Mouse (Mus musculus) hindbrain, embryonic 14.5 days (tissue): ENCODE results near the gene Gpatch1. TPM values are rescaled to one million over a fixed set of nuclear protein-coding genes. Genes with fewer than 3 reads are reported as not detected.

Experiments
- ATAC-seq: fragments of 200-750 bp; cut with Nextera tagmentation; 2 replicates; pipeline ENCODE4 v1.8.0; 2017; ENCODE audit warnings: moderate number of reproducible peaks, mild to moderate bottlenecking, moderate TSS enrichment, moderate library complexity; ENCODE audit not compliant: low FRiP score
- DNase-seq: peaks from one replicate; pipeline ENCODE4 v3.0.0-alpha.2; 2015; ENCODE audit warnings: low spot score
- H3K27ac ChIP-seq: fragments of 300-500 bp; sonication (generic); 2 replicates; pipeline ENCODE4 v1.5.1; 2014; ENCODE audit warnings: mild to moderate bottlenecking, moderate library complexity
- H3K27me3 ChIP-seq: fragments of 300-500 bp; sonication (generic); 2 replicates; pipeline ENCODE4 v1.6.1; 2014; ENCODE audit warnings: mild to moderate bottlenecking, low read length, mixed read lengths; ENCODE audit not compliant: control insufficient read depth, insufficient read depth
- H3K36me3 ChIP-seq: fragments of 300-500 bp; sonication (generic); replicated peaks from 2 replicates; pipeline ENCODE4 v1.6.1; 2014; ENCODE audit not compliant: control insufficient read depth, insufficient read depth
- H3K4me1 ChIP-seq: fragments of 300-500 bp; sonication (generic); replicated peaks from 2 replicates; pipeline ENCODE4 v1.6.1; 2014; ENCODE audit warnings: antibody characterized with exemption, low read length, mixed read lengths; ENCODE audit not compliant: control insufficient read depth, insufficient read depth
- H3K4me2 ChIP-seq: fragments of 300-500 bp; sonication (generic); replicated peaks from 2 replicates; pipeline ENCODE4 v1.6.1; 2014; ENCODE audit warnings: mild to moderate bottlenecking, moderate library complexity
- H3K4me3 ChIP-seq: fragments of 300-500 bp; sonication (generic); replicated peaks from 2 replicates; pipeline ENCODE4 v1.5.1; 2014; ENCODE audit warnings: mild to moderate bottlenecking, low read length
- H3K9ac ChIP-seq: fragments of 300-500 bp; sonication (generic); 2 replicates; pipeline ENCODE4 v1.6.1; 2014
- H3K9me3 ChIP-seq: fragments of 300-500 bp; sonication (generic); 2 replicates; pipeline ENCODE4 v1.6.1; 2016; ENCODE audit warnings: low read length; ENCODE audit not compliant: control insufficient read depth
- WGBS: fragments of 180-500 bp; shearing (Covaris S2); extraction: QIAGEN DNeasy Blood & Tissue Kit; methylation state at CpG from one replicate; pipeline ENCODE4 v1.1.7; 2014; 5-methylcytosine and 5-hydroxymethylcytosine counted together
- polyA plus RNA-seq: library from polyadenylated mRNA; unstranded; fragments of >200 nt; fragmentation: Nextera tagmentation; extraction: Ambion mirVana; gene quantifications from 2 replicates; pipeline ENCODE4 v1.2.1, GENCODE M21; 2014

The Gpatch1 gene
- 18.7 and 19.3 TPM in 2 replicates for polyA plus RNA-seq

DNA sequence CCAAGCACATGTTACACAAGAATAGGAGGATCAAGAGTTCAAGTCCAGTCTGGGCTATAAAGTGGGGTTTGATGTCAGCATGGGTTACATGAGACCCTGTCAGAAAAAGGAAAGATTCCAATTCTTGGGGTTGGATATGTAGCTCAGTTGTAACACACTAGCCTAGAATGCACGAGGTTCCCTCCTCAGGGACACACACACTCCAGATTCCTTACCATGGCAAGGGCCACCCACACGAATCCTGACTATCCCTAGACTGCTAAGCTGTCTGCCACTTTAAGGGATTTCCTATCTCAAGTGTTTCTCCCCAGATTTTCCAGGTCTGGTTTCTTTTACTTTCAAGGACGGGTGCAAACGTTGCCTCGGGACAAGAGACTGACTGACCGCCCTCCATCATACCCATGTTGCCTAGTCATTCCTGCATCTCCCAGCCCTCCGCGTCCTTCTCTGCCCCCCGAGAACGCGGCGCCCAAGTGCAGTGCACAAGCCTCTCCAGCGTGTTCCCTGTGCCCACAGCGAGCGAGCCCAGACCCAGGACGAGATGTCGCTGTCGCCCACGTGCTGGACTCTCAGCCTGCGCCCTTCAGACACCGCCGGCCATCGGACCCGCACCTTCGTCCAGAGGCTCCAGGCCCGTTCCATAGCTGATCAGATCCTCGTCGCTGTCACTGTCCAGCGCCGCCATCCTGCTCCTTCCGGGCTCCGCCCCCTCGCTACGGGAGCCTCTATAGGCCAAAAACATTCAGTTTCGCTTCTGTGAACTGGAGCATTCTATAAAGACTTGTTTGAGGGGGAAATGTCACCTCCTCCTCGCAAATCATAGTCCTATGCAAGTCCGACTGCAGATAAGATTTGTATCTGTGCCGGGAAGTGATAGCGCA lies at the start of gene Gpatch1:
Gene Gpatch1 (minus strand): TSS at position 712 of the 881 bp plus-strand sequence.
- peak within 1 kb of the TSS; percentile 78 for H3K4me3 ChIP-seq
- H3K9ac ChIP-seq, result peak within 1 kb of the TSS; percentile 76
- 2% methylated on average over 39 of the region's 39 CpGs for WGBS
- ATAC-seq (peak; percentile 85), DNase-seq (peak; percentile 99)
- peak within 1 kb of the TSS; percentile 77 for H3K27ac ChIP-seq
- H3K4me1 ChIP-seq, result peaks cover 12% of the 10 kb centered on the region
- H3K27me3 ChIP-seq, result no peaks in the 10 kb centered on the region
- no peaks in the 10 kb centered on the region for H3K9me3 ChIP-seq
- H3K4me2 ChIP-seq, result peak within 1 kb of the TSS; percentile 82
- H3K36me3 ChIP-seq, result no peaks in the 10 kb centered on the region

DNA sequence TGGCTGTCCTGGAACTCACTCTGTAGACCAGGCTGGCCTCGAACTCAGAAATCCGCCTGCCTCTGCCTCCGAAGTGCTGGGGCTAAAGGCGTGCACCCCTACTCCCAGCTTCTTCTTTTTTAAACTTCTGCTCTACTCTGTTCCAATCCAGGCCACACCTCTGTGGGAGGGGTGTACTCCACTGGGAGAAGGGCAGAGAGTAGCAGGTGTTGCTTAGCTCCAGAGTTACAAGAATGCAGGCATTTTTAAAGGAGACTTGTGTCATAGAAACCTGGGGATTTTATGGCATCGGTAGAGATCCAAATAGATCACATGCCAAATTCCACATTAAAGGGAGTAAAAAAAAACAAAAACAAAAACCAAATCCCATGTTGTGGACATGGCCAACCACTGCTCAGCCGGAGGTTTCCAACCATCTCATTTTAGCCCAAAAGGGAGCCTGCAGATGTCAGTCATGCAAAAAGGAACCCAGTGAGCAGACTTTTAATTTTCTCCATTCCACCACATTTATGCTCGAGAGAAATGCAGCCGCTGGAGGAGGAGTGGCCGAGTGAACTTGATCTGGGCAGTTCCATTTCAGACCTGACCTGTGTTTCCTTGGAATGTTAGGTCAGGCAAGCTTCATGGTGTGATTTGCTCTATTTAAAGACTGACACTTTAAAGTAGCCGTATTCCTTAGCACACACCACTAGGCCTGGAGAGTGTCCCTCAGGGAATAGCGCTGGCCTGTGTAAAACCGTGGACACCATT lies 47.1 kb upstream of the Gpatch1 start:
- ATAC-seq (no peak), DNase-seq (no peak)
- H3K27ac ChIP-seq, result no peak overlapping the region
- no peak overlapping the region for H3K4me2 ChIP-seq
- no peak overlapping the region for H3K9ac ChIP-seq
- H3K36me3 ChIP-seq, result no peaks in the 10 kb centered on the region
- no peak overlapping the region for H3K4me3 ChIP-seq
- H3K27me3 ChIP-seq, result no peaks in the 10 kb centered on the region
- no peaks in the 10 kb centered on the region for H3K4me1 ChIP-seq
- H3K9me3 ChIP-seq, result 0 out of 2 replicates have a peak, but pooled peaks cover 4% of the 10 kb centered on the region
- WGBS, result 76% methylated on average over 12 of the region's 12 CpGs

DNA sequence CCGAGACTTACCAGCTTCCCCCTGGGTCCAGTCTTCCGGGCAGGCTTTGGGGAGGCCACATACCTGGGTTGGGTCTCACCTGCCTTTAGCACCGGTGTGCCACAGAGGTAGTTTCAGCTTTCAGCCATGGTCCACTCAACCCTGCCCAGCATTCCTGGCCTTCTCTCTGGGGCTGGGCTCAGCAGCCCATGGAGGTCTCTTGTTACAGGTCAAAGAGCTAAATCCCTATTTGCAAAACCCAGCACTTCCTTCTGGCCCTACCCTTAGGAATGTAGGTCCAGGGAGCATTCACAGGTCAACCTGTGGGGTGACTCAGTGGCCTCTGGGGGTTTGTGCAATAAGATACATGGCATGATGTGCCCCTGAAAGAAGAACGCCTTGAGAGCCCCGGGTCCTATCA lies 44.6 kb upstream of the Gpatch1 start:
- 89% methylated on average over 5 of the region's 5 CpGs for WGBS
- H3K9ac ChIP-seq, result no peak overlapping the region
- DNase-seq (no peak), ATAC-seq (no peak)
- H3K27me3 ChIP-seq, result no peaks in the 10 kb centered on the region
- H3K4me2 ChIP-seq, result no peak overlapping the region
- H3K36me3 ChIP-seq, result no peaks in the 10 kb centered on the region
- no peaks in the 10 kb centered on the region for H3K9me3 ChIP-seq
- no peak overlapping the region for H3K4me3 ChIP-seq
- H3K4me1 ChIP-seq, result no peaks in the 10 kb centered on the region
- no peak overlapping the region for H3K27ac ChIP-seq

DNA sequence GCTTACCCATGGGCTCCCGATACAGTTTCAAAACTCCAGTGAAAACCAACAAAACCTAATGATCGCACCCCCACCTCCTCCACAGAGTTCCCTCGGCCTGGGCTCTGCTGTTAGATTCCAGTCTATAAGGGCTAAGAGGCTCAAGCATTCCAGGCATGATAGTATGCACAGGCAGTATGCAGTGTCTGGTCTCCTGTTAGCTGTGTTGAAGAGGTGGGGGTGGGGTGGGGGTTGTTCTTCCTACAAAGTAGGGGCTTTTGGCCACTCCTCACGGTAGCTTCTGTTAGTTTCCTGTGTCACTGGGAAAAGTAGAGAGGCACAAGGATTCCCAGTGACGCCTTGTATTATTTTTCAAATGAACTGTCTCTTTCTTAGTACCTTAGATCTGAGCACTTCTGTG lies 44.0 kb upstream of the Gpatch1 start:
- Histone ChIP-seq H3K9me3 (no peaks in the 10 kb centered on the region), H3K9ac (no peak overlapping the region), H3K36me3 (no peaks in the 10 kb centered on the region), H3K27ac (no peak overlapping the region), H3K4me1 (no peaks in the 10 kb centered on the region), H3K4me2 (no peak overlapping the region), H3K27me3 (no peaks in the 10 kb centered on the region), H3K4me3 (no peak overlapping the region)
- ATAC-seq (no peak), DNase-seq (no peak)
- 79% methylated on average over 5 of the region's 5 CpGs for WGBS

DNA sequence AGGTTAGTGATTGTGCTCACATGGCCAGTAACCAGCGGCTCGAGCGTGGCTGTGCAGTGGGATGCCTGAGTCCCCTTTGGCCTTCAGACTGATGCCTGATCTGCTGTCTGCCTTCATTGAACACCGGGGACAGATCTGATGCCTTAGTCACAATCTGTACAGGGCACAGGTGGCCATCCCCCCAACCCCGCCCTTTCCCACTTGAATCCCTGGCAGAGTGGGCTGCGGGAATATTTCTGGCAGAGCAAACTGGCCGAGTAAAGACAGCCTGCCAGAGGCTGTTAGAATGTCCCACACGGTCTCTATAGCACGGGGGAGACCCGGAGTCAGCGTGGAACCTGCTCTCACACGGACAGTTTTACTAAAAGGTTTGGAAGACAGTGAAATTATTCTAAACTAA lies 39.4 kb upstream of the Gpatch1 start:
- H3K36me3 ChIP-seq, result no peaks in the 10 kb centered on the region
- no peak overlapping the region for H3K4me3 ChIP-seq
- no peak overlapping the region for H3K4me2 ChIP-seq
- 90% methylated on average over 12 of the region's 12 CpGs for WGBS
- DNase-seq, result no peak
- ATAC-seq, result no peak
- no peaks in the 10 kb centered on the region for H3K27me3 ChIP-seq
- no peak overlapping the region for H3K27ac ChIP-seq
- H3K9ac ChIP-seq, result no peak overlapping the region
- H3K4me1 ChIP-seq, result no peaks in the 10 kb centered on the region
- H3K9me3 ChIP-seq, result no peaks in the 10 kb centered on the region

DNA sequence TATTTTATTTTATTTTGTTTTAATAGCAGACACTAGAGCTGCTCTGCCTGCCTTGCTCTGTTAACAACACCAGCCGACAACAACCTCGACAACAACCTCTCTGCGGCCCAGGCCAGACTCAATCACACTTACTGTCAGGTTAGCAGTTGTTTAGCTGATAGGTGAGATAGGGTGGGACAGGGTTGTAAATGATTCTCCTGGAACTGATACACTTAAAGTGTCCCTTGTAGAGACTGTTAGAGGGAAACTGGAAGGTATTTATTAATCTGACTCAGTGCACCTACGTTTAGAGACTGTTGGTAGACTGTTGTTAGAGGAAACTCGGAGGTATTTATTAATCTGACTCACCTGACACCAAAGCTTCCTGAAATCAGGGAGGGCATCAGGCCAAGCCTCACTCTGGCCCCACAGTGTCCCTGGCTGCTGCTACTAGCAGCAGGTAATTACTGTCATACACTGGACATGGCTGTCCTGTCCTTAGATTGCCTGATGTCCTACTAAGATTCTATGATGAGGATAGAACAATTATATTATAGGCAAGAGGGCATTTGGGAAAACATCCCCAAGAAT lies 37.1 kb upstream of the Gpatch1 start:
- Histone ChIP-seq H3K4me1 (no peaks in the 10 kb centered on the region), H3K4me3 (no peak overlapping the region), H3K9ac (no peak overlapping the region), H3K27me3 (no peaks in the 10 kb centered on the region), H3K27ac (no peak overlapping the region), H3K36me3 (no peaks in the 10 kb centered on the region), H3K4me2 (no peak overlapping the region), H3K9me3 (no peaks in the 10 kb centered on the region)
- ATAC-seq, result no peak
- WGBS, result 92% methylated on average over 5 of the region's 5 CpGs
- DNase-seq, result no peak

DNA sequence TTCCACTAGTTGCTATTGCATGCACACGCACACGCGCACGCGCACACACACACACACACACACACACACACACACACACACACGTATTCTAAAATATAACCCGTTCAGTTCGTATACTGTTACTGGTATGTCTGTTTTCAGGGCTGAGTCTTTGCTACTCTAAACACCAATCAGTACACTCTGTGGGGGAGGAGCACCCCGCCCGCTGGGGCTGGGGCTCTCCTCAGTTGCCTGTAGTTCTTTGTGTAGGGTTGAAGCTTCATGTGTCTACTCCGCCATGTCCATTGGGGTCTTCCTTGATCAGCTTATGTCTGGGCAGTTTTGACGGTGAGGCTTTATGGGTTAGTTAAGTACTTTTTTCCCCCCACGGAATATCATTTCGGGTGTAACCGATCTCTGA lies 35.1 kb upstream of the Gpatch1 start:
- Histone ChIP-seq H3K27me3 (no peaks in the 10 kb centered on the region), H3K4me2 (no peak overlapping the region), H3K9ac (no peak overlapping the region), H3K4me3 (no peak overlapping the region), H3K27ac (no peak overlapping the region), H3K4me1 (no peaks in the 10 kb centered on the region), H3K36me3 (no peaks in the 10 kb centered on the region), H3K9me3 (no peaks in the 10 kb centered on the region)
- WGBS, result 97% methylated on average over 15 of the region's 15 CpGs
- ATAC-seq, result no peak
- no peak for DNase-seq

DNA sequence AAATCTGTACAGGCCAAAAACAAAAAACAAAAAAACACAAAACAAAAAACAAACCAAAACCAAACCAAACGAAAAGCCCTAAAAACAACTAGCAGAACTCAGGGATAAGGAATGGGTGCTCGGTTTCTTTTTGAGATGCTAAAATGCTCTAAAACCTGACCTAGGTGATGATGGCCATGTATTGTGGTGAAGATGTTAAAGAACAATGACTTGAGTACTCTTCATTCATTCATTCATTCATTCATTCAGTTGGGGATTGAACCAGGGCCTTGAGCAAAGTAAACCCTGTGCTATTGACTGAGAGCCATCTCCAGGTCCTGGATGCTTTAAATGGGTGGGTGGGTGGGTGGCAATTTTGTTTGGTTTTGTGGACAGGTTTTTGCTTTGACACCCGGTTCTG lies 32.9 kb upstream of the Gpatch1 start:
- no peak for ATAC-seq
- 92% methylated on average over 3 of the region's 3 CpGs for WGBS
- H3K4me1 ChIP-seq, result no peaks in the 10 kb centered on the region

More for the DNA sequence above, 32.9 kb upstream of the Gpatch1 start:
- no peak for DNase-seq
- Histone ChIP-seq H3K9ac (no peak overlapping the region), H3K4me3 (no peak overlapping the region), H3K27ac (no peak overlapping the region), H3K36me3 (no peaks in the 10 kb centered on the region), H3K27me3 (no peaks in the 10 kb centered on the region), H3K4me2 (no peak overlapping the region), H3K9me3 (no peaks in the 10 kb centered on the region)
